Mouse (Mus musculus) liver, embryonic 11.5 days (tissue): ENCODE data around the gene Esr2. TPM values are rescaled to one million over a fixed set of nuclear protein-coding genes. Genes with fewer than 3 reads are reported as not detected.

Experiments
- ATAC-seq: fragments of 200-750 bp; cut with Nextera tagmentation; replicated peaks from 2 replicates; pipeline ENCODE4 v1.8.0; 2017; ENCODE audit warnings: moderate number of reproducible peaks, mild to moderate bottlenecking, moderate TSS enrichment, moderate library complexity; ENCODE audit not compliant: low FRiP score
- DNase-seq: peaks from one replicate; pipeline ENCODE4 v3.0.0-alpha.2; 2017; ENCODE audit warnings: low spot score
- H3K27ac ChIP-seq: fragments of 300-500 bp; sonication (generic); 2 replicates; pipeline ENCODE4 v1.5.1; 2014; ENCODE audit warnings: mild to moderate bottlenecking, low read depth, low read length, control low read depth
- H3K27me3 ChIP-seq: fragments of 300-500 bp; sonication (generic); replicated peaks from 2 replicates; pipeline ENCODE4 v1.6.1; 2014; ENCODE audit warnings: low read length, mixed read lengths; ENCODE audit not compliant: control insufficient read depth, insufficient read depth
- H3K36me3 ChIP-seq: fragments of 300-500 bp; sonication (generic); 2 replicates; pipeline ENCODE4 v1.6.1; 2014; ENCODE audit warnings: mild to moderate bottlenecking, low read length, moderate library complexity, mixed read lengths; ENCODE audit not compliant: control insufficient read depth, insufficient read depth
- H3K4me1 ChIP-seq: fragments of 300-500 bp; sonication (generic); replicated peaks from 2 replicates; pipeline ENCODE4 v1.6.1; 2014; ENCODE audit warnings: low read length, mixed read lengths; ENCODE audit not compliant: control insufficient read depth, insufficient read depth
- H3K4me2 ChIP-seq: fragments of 300-500 bp; sonication (generic); 2 replicates; pipeline ENCODE4 v1.6.1; 2014; ENCODE audit warnings: mild to moderate bottlenecking, control low read depth, moderate library complexity
- H3K4me3 ChIP-seq: fragments of 300-500 bp; sonication (generic); 2 replicates; pipeline ENCODE4 v1.5.1; 2014; ENCODE audit warnings: low read depth, low read length, control low read depth
- H3K9ac ChIP-seq: fragments of 300-500 bp; sonication (generic); 2 replicates; pipeline ENCODE4 v1.6.1; 2014; ENCODE audit warnings: low read depth, low read length, control low read depth
- H3K9me3 ChIP-seq: fragments of 300-500 bp; sonication (generic); 2 replicates; pipeline ENCODE4 v1.6.1; 2016; ENCODE audit warnings: low read length, inconsistent platforms, mixed read lengths; ENCODE audit not compliant: control insufficient read depth
- WGBS: fragments of 180-500 bp; shearing (Covaris S2); extraction: QIAGEN DNeasy Blood & Tissue Kit; methylation state at CpG from one replicate; pipeline ENCODE4 v1.1.7; 2014; 5-methylcytosine and 5-hydroxymethylcytosine counted together
- polyA plus RNA-seq: library from polyadenylated mRNA; unstranded; fragments of >200 nt; fragmentation: Nextera tagmentation; extraction: Ambion mirVana; gene quantifications from 2 replicates; pipeline ENCODE4 v1.2.1, GENCODE M21; 2014

Gene Esr2
- polyA plus RNA-seq, 1 experiment from 2014 or later: 0.15 TPM

GRCm38 (mm10) chr12:76132591-76132990 is 44.5 kb downstream of the Esr2 start:
- H3K27me3 ChIP-seq: no peaks in the 10 kb centered on the region
- no peaks in the 10 kb centered on the region for H3K4me1 ChIP-seq
- H3K4me3 ChIP-seq: no peak overlapping the region
- H3K4me2 ChIP-seq: no peak overlapping the region
- H3K9ac ChIP-seq: no peak overlapping the region
- no peaks in the 10 kb centered on the region for H3K9me3 ChIP-seq
- ATAC-seq (no peak), DNase-seq (no peak)
- no peak overlapping the region for H3K27ac ChIP-seq
- 61% methylated on average over 4 of the region's 4 CpGs for WGBS
- no peaks in the 10 kb centered on the region for H3K36me3 ChIP-seq

GRCm38 (mm10) chr12:76130891-76131290 is 46.2 kb downstream of the Esr2 start:
- ATAC-seq (no peak), DNase-seq (no peak)
- Histone ChIP-seq H3K4me2 (no peak overlapping the region), H3K27me3 (no peaks in the 10 kb centered on the region), H3K9me3 (no peaks in the 10 kb centered on the region), H3K36me3 (no peaks in the 10 kb centered on the region), H3K27ac (no peak overlapping the region), H3K4me3 (no peak overlapping the region), H3K4me1 (no peaks in the 10 kb centered on the region), H3K9ac (no peak overlapping the region)
- WGBS: 76% methylated on average over 6 of the region's 6 CpGs

- H3K27me3 ChIP-seq: no peaks in the 10 kb centered on the region
- no peaks in the 10 kb centered on the region for H3K4me1 ChIP-seq
- H3K9me3 ChIP-seq: no peaks in the 10 kb centered on the region
- no peak for DNase-seq
- 18% methylated on average over 4 of the region's 4 CpGs for WGBS
- no peak for ATAC-seq
- no peaks in the 10 kb centered on the region for H3K36me3 ChIP-seq
- no peak overlapping the region for H3K4me3 ChIP-seq
- H3K4me2 ChIP-seq: no peak overlapping the region
- no peak overlapping the region for H3K9ac ChIP-seq
- no peak overlapping the region for H3K27ac ChIP-seq
These were observed 46.8 kb downstream of the Esr2 start for GRCm38 (mm10) chr12:76130281-76130680.

GRCm38 (mm10) chr12:76128831-76129230 is 48.2 kb downstream of the Esr2 start:
- Histone ChIP-seq H3K36me3 (no peaks in the 10 kb centered on the region), H3K27ac (no peak overlapping the region), H3K4me2 (no peak overlapping the region), H3K4me3 (no peak overlapping the region), H3K27me3 (no peaks in the 10 kb centered on the region), H3K9ac (no peak overlapping the region), H3K9me3 (no peaks in the 10 kb centered on the region), H3K4me1 (no peaks in the 10 kb centered on the region)
- 83% methylated on average over 10 of the region's 10 CpGs for WGBS
- no peak for ATAC-seq
- DNase-seq: no peak

- Histone ChIP-seq H3K4me1 (no peaks in the 10 kb centered on the region), H3K4me3 (no peak overlapping the region), H3K9me3 (no peaks in the 10 kb centered on the region), H3K27ac (no peak overlapping the region), H3K36me3 (no peaks in the 10 kb centered on the region), H3K9ac (no peak overlapping the region), H3K4me2 (no peak overlapping the region), H3K27me3 (no peaks in the 10 kb centered on the region)
- ATAC-seq (no peak), DNase-seq (no peak)
- WGBS: 64% methylated on average over 3 of the region's 3 CpGs
These were observed 48.8 kb downstream of the Esr2 start for GRCm38 (mm10) chr12:76128306-76128705.

- H3K4me2 ChIP-seq: no peak overlapping the region
- no peak overlapping the region for H3K9ac ChIP-seq
- H3K9me3 ChIP-seq: no peaks in the 10 kb centered on the region
- DNase-seq: no peak
- H3K27ac ChIP-seq: no peak overlapping the region
- ATAC-seq: no peak
- H3K36me3 ChIP-seq: no peaks in the 10 kb centered on the region
- H3K4me3 ChIP-seq: no peak overlapping the region
- no peaks in the 10 kb centered on the region for H3K4me1 ChIP-seq
- 65% methylated on average over 6 of the region's 6 CpGs for whole genome bisulfite sequencing
- no peaks in the 10 kb centered on the region for H3K27me3 ChIP-seq
These were observed 53.8 kb downstream of the Esr2 start for GRCm38 (mm10) chr12:76123223-76123622.

- 62% methylated on average over 4 of the region's 4 CpGs for WGBS
- H3K4me1 ChIP-seq: no peaks in the 10 kb centered on the region
- H3K4me2 ChIP-seq: no peak overlapping the region
- no peaks in the 10 kb centered on the region for H3K27me3 ChIP-seq
- no peak overlapping the region for H3K27ac ChIP-seq
- H3K4me3 ChIP-seq: no peak overlapping the region
- no peaks in the 10 kb centered on the region for H3K36me3 ChIP-seq
- ATAC-seq (no peak), DNase-seq (no peak)
- H3K9ac ChIP-seq: no peak overlapping the region
- no peaks in the 10 kb centered on the region for H3K9me3 ChIP-seq
These were observed 59.4 kb downstream of the Esr2 start for GRCm38 (mm10) chr12:76117632-76118153.

GRCm38 (mm10) chr12:76116577-76116976 is 60.5 kb downstream of the Esr2 start:
- Histone ChIP-seq H3K4me3 (no peak overlapping the region), H3K4me2 (no peak overlapping the region), H3K27me3 (no peaks in the 10 kb centered on the region), H3K27ac (no peak overlapping the region), H3K9me3 (no peaks in the 10 kb centered on the region), H3K9ac (no peak overlapping the region), H3K4me1 (no peaks in the 10 kb centered on the region), H3K36me3 (no peaks in the 10 kb centered on the region)
- ATAC-seq (no peak), DNase-seq (no peak)
- 71% methylated on average over 4 of the region's 4 CpGs for WGBS

- no peak overlapping the region for H3K27ac ChIP-seq
- WGBS: 67% methylated on average over 3 of the region's 3 CpGs
- ATAC-seq (no peak), DNase-seq (no peak)
- no peak overlapping the region for H3K4me3 ChIP-seq
- H3K27me3 ChIP-seq: no peaks in the 10 kb centered on the region
- H3K4me1 ChIP-seq: no peaks in the 10 kb centered on the region
- H3K36me3 ChIP-seq: peaks cover 3% of the 10 kb centered on the region; the same call in 1 of the 2 replicates
- no peaks in the 10 kb centered on the region for H3K9me3 ChIP-seq
- H3K9ac ChIP-seq: no peak overlapping the region
- no peak overlapping the region for H3K4me2 ChIP-seq
These were observed 66.0 kb downstream of the Esr2 start for GRCm38 (mm10) chr12:76111046-76111445.
